Mouse (Mus musculus) stomach, embryonic 16.5 days (tissue): Measurements from ENCODE around the gene Galntl5. TPM values are rescaled to one million over a fixed set of nuclear protein-coding genes. Genes with fewer than 3 reads are reported as not detected.
"Not testable (repeated sequence)": the region's sequence is repeated elsewhere in the genome, so short reads cannot be mapped to it uniquely, and the experiment has no call there.

Experiments
- ATAC-seq: fragments of 200-750 bp; cut with Nextera tagmentation; 2 replicates; pipeline ENCODE4 v1.8.0; 2017; ENCODE audit warnings: moderate number of reproducible peaks, moderate TSS enrichment; ENCODE audit not compliant: insufficient read depth, low FRiP score
- H3K27ac ChIP-seq: fragments of 300-500 bp; sonication (generic); 2 replicates; pipeline ENCODE4 v1.5.1; 2014; ENCODE audit warnings: low read length
- H3K27me3 ChIP-seq: fragments of 300-500 bp; sonication (generic); 2 replicates; pipeline ENCODE4 v1.6.1; 2014; ENCODE audit warnings: low read length, control low read depth, mixed read lengths; ENCODE audit not compliant: control insufficient read depth, insufficient read depth
- H3K36me3 ChIP-seq: fragments of 300-500 bp; sonication (generic); 2 replicates; pipeline ENCODE4 v1.6.1; 2014; ENCODE audit warnings: low read length; ENCODE audit not compliant: control insufficient read depth, insufficient read depth
- H3K4me1 ChIP-seq: fragments of 300-500 bp; sonication (generic); 2 replicates; pipeline ENCODE4 v1.6.1; 2014; ENCODE audit warnings: low read length, control low read depth, mixed read lengths; ENCODE audit not compliant: control insufficient read depth, insufficient read depth
- H3K4me2 ChIP-seq: fragments of 300-500 bp; sonication (generic); 2 replicates; pipeline ENCODE4 v1.6.1; 2014; ENCODE audit warnings: low read depth, low read length, mixed read lengths
- H3K4me3 ChIP-seq: fragments of 300-500 bp; sonication (generic); replicated peaks from 2 replicates; pipeline ENCODE4 v1.5.1; 2014; ENCODE audit warnings: mild to moderate bottlenecking, low read length
- H3K9ac ChIP-seq: fragments of 300-500 bp; sonication (generic); 2 replicates; pipeline ENCODE4 v1.6.1; 2014; ENCODE audit warnings: low read length
- H3K9me3 ChIP-seq: fragments of 300-500 bp; sonication (generic); replicated peaks from 2 replicates; pipeline ENCODE4 v1.6.1; 2016; ENCODE audit warnings: low read length, control low read depth; ENCODE audit not compliant: control insufficient read depth
- WGBS: fragments of 180-500 bp; shearing (Covaris S2); extraction: QIAGEN DNeasy Blood & Tissue Kit; methylation state at CpG from one replicate; pipeline ENCODE4 v1.1.7; 2014; 5-methylcytosine and 5-hydroxymethylcytosine counted together
- polyA plus RNA-seq: library from polyadenylated mRNA; unstranded; fragments of >200 nt; fragmentation: Nextera tagmentation; extraction: Ambion mirVana; gene quantifications from 2 replicates; pipeline ENCODE4 v1.2.1, GENCODE M21; 2015

Gene Galntl5
- polyA plus RNA-seq, 1 experiment from 2014 or later: not detected

DNA sequence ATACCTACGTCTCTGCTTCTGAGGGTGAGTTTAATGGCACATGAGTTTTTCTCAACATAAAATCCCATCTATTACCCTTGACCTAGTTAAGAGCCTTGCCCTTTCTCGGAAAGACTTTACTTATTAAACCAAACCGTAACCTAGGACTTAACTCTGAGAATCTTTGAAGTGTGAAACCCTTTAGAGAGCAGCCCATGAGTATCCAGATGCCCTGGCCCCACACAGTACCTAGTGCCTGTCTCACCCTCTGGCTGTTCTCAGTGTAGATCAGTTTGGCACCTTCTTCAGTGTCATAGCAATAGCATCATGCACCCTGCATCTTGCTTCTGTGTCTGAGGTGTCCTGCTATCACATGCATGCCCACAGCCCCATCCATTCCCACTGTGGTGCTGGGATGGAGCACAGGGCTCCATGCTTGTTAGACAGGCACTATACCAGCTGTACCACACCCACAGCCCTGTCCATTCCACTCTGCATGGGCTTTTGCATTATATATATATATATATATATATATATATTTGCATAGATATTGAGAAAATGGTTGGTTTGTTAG is 1.2 kb upstream of the Galntl5 start:
- Histone ChIP-seq H3K4me2 (no peak overlapping the region), H3K9ac (no peak overlapping the region), H3K4me3 (no peak overlapping the region), H3K36me3 (no peaks in the 10 kb centered on the region), H3K27ac (no peak overlapping the region), H3K9me3 (no peaks in the 10 kb centered on the region), H3K27me3 (no peaks in the 10 kb centered on the region), H3K4me1 (no peaks in the 10 kb centered on the region)
- 87% methylated on average over 3 of the region's 3 CpGs for WGBS
- no peak for ATAC-seq

DNA sequence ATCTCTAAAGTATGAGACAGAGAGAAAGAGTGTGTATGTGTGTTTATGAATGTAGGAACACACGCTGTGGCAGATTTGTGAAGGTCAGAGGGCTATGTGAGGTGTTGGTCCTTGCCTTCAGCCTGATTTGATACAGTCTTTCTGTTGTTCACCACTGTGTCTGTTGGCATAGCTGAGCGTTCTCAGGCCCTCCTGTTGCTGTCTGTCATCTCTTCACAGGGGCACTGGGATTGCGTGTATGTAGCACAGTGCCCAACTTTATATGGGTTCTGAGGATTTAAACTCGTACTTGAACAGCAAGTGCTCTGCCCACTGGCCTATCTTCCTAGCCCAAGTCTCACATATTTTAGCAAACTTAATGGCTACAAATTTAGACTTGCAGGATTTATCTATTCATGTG is 2.3 kb downstream of the Galntl5 start:
- no peaks in the 10 kb centered on the region for H3K36me3 ChIP-seq
- no peaks in the 10 kb centered on the region for H3K4me1 ChIP-seq
- H3K9ac ChIP-seq: no peak overlapping the region
- no peak overlapping the region for H3K27ac ChIP-seq
- H3K4me3 ChIP-seq: no peak overlapping the region
- no peaks in the 10 kb centered on the region for H3K9me3 ChIP-seq
- ATAC-seq: no peak
- WGBS: 81% methylated on average over 4 of the region's 4 CpGs
- no peaks in the 10 kb centered on the region for H3K27me3 ChIP-seq
- H3K4me2 ChIP-seq: no peak overlapping the region

GRCm38 (mm10) chr5:25184594-25184993 is 3.3 kb downstream of the Galntl5 start:
- Histone ChIP-seq H3K27me3 (no peaks in the 10 kb centered on the region), H3K4me3 (no peak overlapping the region), H3K4me1 (no peaks in the 10 kb centered on the region), H3K27ac (no peak overlapping the region), H3K9me3 (no peaks in the 10 kb centered on the region), H3K4me2 (no peak overlapping the region), H3K9ac (no peak overlapping the region), H3K36me3 (no peaks in the 10 kb centered on the region)
- ATAC-seq: no peak
- 43% methylated on average over 2 of the region's 2 CpGs for WGBS

DNA sequence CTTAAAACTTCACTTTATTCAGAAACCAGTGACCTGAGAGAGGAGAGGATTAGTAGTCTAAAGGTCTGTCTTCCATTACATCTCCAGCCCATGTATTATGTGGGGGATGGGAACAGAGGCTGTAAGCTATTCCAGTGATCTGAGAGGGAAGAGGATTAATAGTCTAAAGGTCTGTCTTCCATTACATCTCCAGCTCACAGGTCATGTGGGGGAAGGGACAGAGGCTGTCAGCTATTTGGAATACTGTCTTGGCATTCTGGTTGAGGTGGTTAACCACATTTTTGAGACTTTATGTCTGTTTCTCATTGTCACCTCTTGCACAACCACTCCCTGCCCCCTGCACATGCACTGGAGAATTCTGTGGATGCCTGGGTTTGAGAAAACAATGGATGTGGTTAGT is 6.5 kb downstream of the Galntl5 start:
- Histone ChIP-seq H3K9ac (no peak overlapping the region), H3K4me3 (no peak overlapping the region), H3K27ac (no peak overlapping the region), H3K36me3 (no peaks in the 10 kb centered on the region), H3K4me2 (no peak overlapping the region), H3K9me3 (no peaks in the 10 kb centered on the region), H3K27me3 (no peaks in the 10 kb centered on the region), H3K4me1 (no peaks in the 10 kb centered on the region)
- ATAC-seq: no peak

GRCm38 (mm10) chr5:25188802-25189201 is 7.5 kb downstream of the Galntl5 start:
- no peak overlapping the region for H3K4me3 ChIP-seq
- H3K36me3 ChIP-seq: no peaks in the 10 kb centered on the region
- WGBS: 50% methylated on average over 1 of the region's 1 CpGs
- ATAC-seq: no peak; the same call in 1 of the 2 replicates
- no peaks in the 10 kb centered on the region for H3K27me3 ChIP-seq
- no peak overlapping the region for H3K9ac ChIP-seq
- no peaks in the 10 kb centered on the region for H3K4me1 ChIP-seq
- no peak overlapping the region for H3K4me2 ChIP-seq
- no peak overlapping the region for H3K27ac ChIP-seq
- no peaks in the 10 kb centered on the region for H3K9me3 ChIP-seq

DNA sequence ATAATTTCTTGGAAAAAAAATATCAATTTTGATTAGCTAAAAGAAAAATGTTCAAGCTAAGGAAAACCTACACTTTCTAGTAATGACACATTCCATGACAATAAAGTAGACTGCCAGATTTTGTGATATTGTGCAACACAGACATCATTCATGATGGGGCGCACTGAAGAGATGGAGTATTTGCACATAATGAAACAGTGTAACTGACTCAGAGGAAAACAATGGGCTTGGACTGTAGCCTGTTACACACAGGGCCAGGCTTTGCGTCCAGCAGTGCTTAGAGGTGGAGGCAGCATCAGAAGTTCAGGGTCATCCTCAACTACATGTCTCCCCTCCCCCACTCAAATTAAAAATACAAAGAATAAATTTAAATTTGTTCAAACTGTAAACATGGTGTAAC is 9.3 kb downstream of the Galntl5 start:
- no peak overlapping the region for H3K9ac ChIP-seq
- no peaks in the 10 kb centered on the region for H3K36me3 ChIP-seq
- H3K4me3 ChIP-seq: no peak overlapping the region
- WGBS: 70% methylated on average over 2 of the region's 2 CpGs
- no peaks in the 10 kb centered on the region for H3K9me3 ChIP-seq
- H3K27me3 ChIP-seq: no peaks in the 10 kb centered on the region
- H3K4me2 ChIP-seq: no peak overlapping the region
- no peaks in the 10 kb centered on the region for H3K4me1 ChIP-seq
- no peak for ATAC-seq
- H3K27ac ChIP-seq: no peak overlapping the region

- Histone ChIP-seq H3K9ac (no peak overlapping the region), H3K27ac (no peak overlapping the region), H3K4me1 (no peaks in the 10 kb centered on the region), H3K36me3 (no peaks in the 10 kb centered on the region), H3K9me3 (no peaks in the 10 kb centered on the region), H3K4me2 (no peak overlapping the region), H3K4me3 (no peak overlapping the region), H3K27me3 (no peaks in the 10 kb centered on the region)
- 52% methylated on average over 1 of the region's 1 CpGs for WGBS
- no peak for ATAC-seq
Measured at GRCm38 (mm10) chr5:25211872-25212271, 30.6 kb downstream of the Galntl5 start.

GRCm38 (mm10) chr5:25213216-25213615 is 32.0 kb downstream of the Galntl5 start:
- H3K4me1 ChIP-seq, H3K27me3 ChIP-seq, H3K36me3 ChIP-seq, H3K9me3 ChIP-seq, H3K4me2 ChIP-seq, ATAC-seq, H3K27ac ChIP-seq, H3K4me3 ChIP-seq, H3K9ac ChIP-seq: not testable (repeated sequence)

- Histone ChIP-seq H3K27ac (no peak overlapping the region), H3K9me3 (no peaks in the 10 kb centered on the region), H3K4me2 (no peak overlapping the region), H3K9ac (no peak overlapping the region), H3K4me3 (no peak overlapping the region), H3K36me3 (no peaks in the 10 kb centered on the region), H3K27me3 (no peaks in the 10 kb centered on the region), H3K4me1 (no peaks in the 10 kb centered on the region)
- WGBS: 79% methylated on average over 6 of the region's 6 CpGs
- no peak for ATAC-seq
Measured at GRCm38 (mm10) chr5:25215006-25215405, 33.7 kb downstream of the Galntl5 start.

- no peaks in the 10 kb centered on the region for H3K9me3 ChIP-seq
Measured at GRCm38 (mm10) chr5:25221604-25222003, 40.3 kb downstream of the Galntl5 start, which contains the start of gene Galnt11. Gene Galnt11 (plus strand): TSS chr5:25221904.

More at GRCm38 (mm10) chr5:25221604-25222003, 40.3 kb downstream of the Galntl5 start, which contains the start of gene Galnt11:
- ATAC-seq: no peak
- 82% methylated on average over 3 of the region's 3 CpGs for WGBS
- peak within 1 kb of the TSS; percentile 66 for H3K4me2 ChIP-seq
- no peaks in the 10 kb centered on the region for H3K27me3 ChIP-seq
- H3K36me3 ChIP-seq: no peaks in the 10 kb centered on the region
- peaks cover 5% of the 10 kb centered on the region; the same call in 1 of the 2 replicates for H3K4me1 ChIP-seq
- H3K9ac ChIP-seq: peak within 1 kb of the TSS; percentile 94
- H3K4me3 ChIP-seq: peak within 1 kb of the TSS; percentile 69
- peak within 1 kb of the TSS; percentile 90 for H3K27ac ChIP-seq
